Mouse (Mus musculus) 3T3-L1 (cell line): ENCODE data around the gene Krt2.
A peak's percentile ranks its signal among the peaks of the same experiment; 100 is the strongest.

Experiments used
- DNase-seq: peaks from one replicate; pipeline ENCODE4 v3.0.0-alpha.2; 2015; ENCODE audit warnings: low read depth, low spot score

Krt2 gene

DNA sequence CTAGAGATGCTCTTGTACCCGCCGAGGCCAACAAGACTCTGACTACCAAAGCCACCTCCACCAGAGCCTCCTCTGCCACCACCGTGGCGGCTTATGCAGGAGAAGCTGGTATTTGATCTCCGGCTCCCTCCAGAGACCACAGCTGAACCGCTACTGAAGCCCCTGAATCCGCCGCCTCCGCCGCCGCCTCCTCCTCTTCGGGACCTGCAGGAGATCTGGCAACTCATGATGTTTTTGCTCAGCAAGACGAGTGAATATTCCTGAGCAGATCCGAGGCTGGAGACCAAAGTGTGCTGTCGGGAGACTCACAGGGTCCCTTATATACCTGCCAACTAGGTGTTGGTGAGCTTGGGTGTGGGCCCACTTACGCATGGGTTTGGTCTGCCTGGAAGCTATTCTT, at the start of gene Krt2:
Gene Krt2 (minus strand): TSS at position 295 of the 400 bp plus-strand sequence.
- DNase-seq, result no peak

DNA sequence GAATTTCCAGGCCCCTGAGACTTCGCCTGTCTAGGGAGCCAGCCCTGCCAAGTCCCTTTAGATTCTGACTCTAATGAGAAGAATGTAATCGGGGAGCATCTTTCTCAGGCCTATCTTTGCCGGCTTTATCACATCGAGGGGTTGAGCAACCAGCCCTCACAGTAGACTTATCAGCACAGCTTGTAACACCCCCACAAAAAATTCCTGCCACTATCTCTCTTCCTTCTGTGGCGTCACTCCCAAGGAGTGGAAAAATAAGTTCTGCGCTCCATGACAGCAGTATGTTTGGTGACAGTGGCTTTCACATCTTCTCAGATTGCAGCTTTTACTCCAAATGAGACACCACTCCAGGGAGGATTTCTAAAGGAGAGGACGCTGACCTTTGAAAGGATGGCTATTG, 48.8 kb upstream of the Krt2 start:
- DNase-seq, result no peak

DNA sequence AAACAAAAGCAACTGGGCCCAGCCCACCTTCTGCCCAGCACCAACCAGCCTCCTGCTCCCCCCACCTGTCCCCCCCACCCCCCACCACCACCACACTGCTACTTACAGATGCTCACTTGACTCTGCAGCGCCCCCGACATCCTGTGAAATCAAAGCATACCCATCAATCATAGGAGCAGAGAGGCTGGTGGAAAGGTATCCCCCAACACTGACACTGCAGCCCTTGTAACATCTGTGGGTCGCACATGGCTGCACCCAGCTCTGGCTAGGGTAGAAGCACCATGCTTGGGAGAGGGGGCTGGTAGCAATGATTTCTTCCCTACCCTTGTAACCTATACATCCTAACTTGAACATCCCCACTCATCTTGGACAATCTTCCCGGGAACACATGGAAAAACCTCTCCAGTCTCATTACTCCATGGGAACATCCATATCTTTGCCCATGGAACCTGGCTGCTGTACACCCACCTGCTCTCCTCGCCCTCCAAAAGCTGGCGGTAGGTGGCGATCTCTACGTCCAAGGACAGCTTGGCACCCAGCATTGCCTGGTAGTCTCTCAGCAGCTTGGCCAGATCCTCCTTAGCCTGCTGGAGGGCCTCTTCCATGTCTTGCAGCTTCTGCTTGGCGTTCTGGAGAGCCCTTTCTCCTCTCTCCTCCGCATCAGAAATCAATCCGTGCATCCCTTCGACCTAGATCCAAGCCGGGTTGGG, 42.6 kb upstream of the Krt2 start:
- no peak for DNase-seq

DNA sequence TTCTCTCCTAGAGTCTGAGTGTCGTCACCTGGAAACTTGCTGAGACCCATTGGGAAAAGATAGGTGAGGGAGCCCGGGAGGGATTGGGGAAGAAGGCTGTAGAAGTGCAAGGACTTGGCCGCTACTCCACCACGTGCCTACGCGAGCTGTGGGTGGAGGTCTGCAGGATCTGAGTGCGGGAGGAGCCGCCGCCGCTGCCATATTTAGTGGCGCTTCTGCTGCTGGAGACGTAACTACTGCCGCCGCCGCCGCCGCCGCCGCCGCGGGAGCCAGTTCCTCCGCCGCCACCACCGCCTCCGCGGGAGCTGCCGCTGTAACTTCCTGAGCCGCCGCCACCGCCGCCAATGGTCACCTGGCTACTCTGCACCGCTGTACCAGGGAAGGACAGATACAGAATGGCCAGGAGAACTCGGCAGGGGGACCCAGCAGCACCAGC, 41.8 kb upstream of the Krt2 start:
- no peak for DNase-seq

DNA sequence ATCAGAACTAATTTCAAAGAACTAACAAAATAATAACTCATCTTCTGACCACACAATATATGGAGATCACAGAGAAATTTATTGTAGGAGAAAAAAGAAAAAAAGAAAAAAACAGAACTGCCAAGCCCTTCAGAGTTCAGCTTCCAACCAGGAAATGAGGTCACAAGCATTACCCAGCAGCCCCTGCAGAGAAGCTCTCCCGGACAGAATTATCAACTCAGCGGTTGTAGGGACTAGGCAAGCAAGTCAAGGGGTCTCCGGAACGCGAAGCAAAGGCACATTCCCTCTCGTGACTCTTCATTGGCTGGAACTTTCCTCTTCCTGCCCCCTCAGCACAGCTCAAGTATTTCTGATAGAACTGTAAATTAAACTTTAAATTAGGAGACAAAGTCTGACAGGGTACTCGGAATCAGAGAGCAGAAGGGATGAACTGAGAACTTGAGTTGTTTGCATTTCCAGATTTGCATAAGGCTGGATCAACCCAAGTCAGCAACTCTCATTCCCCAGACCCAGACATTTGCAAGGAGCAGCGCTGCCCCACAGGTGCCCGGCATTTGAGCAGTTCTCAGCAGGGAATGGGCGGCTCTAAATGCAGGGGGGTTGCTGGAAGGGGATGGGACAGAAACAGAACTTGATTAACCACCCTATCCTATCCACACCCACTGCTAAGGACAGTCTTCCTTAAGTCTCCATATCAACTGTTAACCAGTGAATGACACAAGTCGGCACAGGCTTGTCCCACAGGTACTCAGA, 40.9 kb upstream of the Krt2 start:
- no peak for DNase-seq

DNA sequence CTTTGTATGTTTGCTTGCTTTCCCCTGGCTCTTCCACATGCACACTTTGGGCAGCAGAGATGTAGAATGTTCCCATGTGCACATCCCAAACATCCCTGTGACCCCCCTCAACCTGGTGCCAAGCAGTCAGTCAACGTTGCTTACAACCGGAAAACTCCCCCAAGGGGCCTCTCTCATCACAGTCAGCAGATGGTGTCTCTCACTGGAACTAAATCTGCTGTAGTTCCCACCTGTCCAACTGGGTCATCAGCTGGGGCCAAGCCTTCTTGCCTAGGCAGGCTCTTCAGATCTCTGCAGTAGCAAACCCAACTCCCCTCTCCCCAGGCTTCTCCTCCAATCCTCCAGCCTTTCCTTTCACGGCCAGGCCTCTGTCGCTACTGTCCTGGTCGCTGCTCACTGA, 38.7 kb upstream of the Krt2 start:
- no peak for DNase-seq

DNA sequence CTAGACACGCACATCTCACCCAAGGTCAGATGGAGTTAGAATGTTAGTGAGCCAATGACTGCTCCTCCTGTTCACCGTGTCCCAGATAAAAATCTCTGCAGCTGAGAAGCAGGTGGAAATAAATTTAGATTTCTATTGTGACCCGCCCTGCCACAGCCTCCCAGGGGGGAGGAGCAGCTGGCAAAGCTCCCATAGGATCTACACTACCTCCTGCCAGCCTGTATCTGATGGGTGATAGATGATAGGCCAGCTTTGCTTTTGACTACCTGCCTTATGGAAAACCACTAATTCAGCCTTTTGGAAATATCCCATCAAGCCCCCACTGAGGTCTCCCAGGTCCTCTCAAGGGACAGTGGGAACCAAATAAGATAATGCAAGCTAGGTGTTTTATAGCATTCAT, 37.8 kb upstream of the Krt2 start:
- DNase-seq, result no peak

DNA sequence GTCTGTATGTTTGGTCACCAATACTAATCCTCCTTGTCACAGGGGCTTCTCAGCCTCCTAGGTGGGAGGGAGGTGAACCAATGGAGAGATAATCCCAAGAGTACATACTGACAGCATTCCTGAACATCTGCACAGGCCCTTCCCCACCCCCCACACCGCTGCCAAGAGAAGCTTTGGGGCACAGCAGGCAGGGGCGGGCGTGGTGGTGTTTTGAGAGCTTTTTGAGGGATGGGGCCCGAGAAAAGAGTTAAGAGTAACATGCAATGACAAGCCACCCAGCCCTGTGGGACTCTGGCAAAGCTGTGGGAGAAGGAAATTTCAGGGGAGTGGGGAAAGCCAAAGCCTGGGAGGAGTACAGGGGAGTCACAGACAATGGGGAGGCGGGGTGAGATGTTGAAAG, 36.3 kb upstream of the Krt2 start:
- DNase-seq, result no peak

DNA sequence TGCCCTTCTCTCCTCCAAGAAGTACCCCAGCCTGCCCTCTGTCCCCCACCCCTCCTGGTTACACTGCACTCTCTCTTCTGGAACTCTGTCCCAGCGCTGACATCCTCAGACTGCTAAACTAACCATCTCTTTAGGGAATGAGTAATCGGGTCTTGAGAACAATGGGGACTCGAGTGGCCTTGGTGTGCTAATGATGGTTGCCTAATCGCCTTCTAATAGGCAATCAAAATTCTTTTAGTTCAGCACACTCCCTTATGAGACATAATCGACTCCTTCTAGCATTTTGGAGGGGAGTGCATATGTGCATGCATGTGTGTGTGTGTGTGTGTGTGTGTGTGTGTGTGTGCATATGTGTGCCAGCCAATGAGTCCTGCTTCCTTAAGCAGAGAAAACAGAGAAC, 34.6 kb upstream of the Krt2 start:
- DNase-seq, result no peak

DNA sequence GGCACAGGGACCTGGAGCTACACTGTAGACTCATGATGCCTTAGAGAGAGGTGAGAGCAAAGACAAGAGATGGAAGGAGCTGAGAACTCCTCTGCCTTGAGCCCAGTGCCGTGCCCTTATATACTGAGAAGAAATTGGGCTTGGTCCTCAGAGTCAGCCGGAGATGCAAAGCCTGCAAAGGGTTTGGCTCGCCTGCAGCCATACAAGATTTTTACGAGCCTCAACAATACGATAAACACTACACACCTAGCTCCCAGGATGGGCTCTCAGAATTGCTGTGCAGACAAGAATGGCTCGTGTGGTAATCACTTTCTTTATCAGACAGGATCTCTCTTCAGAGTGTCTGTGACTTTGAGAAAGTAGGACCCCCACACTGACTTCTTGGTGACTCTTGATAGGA, 32.7 kb upstream of the Krt2 start, which contains the start of gene Krt1:
Gene Krt1 (minus strand): TSS at position 101 of the 400 bp plus-strand sequence.
- no peak for DNase-seq

DNA sequence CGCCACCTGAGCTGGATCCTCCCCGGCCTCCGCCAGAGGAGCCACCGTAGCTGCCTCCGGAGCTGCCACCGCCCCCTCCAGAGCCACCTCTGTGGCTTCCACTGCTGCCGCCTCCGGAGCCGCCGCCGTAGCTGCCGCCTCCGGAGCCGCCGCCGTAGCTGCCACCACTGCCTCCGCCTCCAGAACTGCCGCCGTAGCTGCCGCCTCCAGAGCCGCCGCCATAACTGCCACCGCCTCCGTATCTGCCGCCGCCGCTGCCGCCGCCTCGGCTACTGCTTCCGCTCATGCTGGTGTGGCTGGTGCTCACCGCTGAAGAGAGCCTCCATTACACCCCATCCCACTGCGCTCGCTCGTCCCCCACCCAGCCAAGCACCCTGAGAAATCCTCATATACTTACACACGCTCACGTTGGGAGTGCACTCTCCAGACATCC, 28.0 kb upstream of the Krt2 start:
- DNase-seq, result no peak

DNA sequence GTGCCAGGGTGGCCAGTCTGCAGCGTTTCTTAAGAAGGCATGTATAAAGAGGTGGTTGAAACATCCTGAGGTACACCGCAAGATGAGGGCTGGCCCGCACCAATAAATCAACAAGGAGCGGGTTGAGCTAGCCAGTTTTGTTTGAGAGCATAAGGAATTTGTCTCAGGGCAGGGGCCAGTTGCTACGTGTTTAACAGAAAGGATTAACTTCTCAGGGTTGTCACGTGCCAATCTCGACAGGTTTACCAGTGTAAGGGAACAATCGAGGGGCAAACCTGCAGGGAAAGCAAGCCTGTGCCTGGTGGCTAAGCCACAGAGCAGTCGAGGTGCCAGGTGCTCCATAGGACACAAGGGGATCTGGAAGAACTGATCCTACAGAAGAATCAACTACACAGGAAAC, 25.2 kb upstream of the Krt2 start:
- DNase-seq, result no peak

DNA sequence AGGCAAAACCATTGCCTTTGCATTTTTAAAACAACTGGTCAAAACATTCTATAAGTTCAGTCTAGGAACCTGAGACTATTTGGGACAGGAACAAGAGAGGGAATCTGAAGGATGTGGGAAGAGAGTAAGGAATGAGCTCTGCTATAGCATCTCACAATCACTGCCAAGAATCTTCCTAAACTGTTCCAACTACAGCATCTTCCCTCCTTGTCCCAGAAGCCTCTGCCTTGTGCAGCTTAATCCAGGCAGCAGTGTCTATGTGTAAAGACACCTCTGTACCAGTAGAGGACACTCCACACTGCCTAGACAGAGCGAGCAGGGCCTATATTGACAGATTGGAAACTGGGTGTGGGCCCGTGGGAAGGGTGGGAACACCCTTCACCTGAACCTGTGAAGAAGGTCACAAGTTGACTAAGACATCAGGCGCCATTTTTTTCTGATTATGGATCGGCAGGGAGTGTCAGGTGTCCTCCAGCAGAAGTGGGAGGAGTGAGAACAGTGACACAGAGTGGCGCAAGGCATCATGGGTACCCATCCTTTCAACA, 16.9 kb upstream of the Krt2 start:
- no peak for DNase-seq

DNA sequence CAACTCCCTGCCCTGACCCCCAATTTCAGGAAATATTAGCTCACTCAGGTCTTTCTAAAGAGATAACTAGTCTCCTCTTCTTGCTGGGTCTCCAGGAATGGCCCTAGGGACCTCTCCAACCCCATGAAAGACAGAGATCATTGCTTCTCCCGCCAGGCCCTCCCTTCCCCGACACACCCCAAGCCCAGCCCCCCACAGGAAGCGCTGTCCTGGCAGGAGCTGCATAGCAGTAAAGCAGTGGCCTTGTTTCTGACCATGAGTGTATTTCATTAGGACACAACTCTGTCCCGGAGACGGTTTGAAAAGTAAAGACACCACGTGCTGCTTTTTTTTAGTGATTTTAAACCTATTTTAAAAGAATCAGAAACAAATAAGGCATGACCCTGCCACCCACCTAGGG, 15.2 kb upstream of the Krt2 start:
- no peak for DNase-seq

DNA sequence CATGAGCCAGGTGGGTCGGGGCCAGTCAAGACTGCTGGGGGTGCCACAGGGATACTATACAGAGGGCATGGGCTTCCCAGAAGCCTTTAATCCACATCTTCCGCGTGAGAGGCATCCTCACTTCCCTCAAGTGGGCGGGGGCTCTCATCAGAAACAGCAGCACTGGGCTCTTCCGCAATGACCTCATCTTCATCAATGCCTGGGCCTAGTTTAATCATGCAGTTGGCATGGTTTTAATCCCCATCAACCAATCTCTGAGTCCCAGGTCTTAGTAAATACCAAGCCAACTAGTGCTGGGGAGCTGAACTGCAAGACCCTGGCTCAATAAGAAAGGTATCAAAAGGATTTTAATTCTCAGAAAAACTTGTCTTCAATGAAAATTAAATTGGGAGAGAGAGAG, 11.5 kb upstream of the Krt2 start:
- no peak for DNase-seq

DNA sequence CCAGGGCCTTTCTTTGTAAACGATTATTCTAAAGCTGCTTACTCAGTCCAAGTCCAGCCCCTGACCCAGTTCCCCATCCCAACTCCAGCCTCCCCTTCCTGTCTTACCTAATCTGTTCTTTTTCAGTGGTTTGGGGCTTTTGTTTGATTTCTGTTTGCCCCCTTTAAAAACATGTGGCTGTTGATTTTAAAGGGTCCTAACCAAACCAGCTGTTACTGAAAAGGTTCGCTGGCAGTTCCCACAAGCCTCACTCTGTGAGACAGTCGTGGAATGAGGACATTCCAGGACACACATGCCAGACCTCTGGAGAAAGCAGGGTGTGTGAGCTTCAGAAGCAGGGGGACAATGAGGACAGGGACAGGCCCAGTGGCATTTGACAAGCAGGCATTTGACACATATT, 3.8 kb upstream of the Krt2 start:
- DNase-seq, result no peak

DNA sequence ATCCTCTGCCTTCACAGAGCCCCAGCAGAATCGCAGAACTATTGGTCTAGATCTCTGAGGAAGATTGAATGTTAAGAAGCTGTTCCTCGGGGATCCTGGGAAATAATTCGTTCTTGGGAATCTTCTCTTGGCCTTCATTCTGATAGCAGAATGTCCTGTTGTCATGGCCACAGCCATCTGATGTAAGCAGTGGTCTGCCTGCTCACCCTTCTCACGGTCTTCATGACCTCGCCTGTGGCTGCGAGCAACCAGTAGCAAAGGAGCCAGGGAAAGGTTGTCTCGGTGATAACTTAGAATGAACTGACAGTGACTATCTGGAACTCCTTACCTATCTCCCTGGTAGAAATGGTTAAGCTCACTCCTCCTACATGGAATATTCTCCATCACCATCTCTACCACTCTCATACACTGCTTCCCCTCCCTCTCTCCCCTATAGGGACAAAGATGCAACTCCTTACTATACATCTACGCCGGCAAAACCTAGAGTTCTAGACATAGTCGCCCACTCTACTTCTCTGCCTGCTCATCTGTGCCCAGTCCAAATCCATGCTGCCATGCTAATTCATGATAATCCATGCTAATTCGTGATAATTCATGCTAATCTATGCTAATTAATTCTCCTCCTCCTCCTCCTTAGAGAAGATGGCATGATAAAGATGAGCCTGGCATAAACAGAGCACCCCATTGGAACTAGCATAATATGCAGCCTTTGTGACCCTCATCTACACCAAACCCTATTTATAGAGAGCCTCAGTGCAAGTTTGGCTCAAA, 14.7 kb downstream of the Krt2 start:
- no peak for DNase-seq

DNA sequence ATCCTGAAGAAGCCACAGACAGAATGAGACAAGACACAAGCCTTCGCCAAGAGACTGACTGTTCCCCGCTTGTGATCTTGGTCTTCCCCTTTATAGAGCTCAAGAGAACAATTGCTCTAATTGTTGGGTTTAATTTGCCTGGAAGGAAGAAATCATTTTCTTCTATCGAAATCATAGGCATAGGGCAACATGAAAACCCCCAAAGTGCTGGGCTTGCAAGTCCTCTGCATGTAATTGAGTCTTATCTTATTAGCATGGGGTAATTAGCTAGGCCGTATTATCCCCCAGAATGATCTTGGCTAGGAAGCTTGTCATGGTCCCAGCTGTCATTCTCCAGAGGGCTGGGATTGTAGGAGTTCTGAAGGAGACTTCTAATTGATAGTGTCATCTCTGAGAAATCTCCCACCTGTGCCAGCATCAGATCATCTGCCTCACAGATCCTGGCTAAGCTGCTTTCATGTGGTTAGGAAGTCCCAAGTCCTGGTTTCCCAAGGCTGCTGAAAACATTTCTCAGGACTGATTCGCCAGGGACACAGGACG, 15.6 kb downstream of the Krt2 start, which contains the start of gene Krt73:
Gene Krt73 (minus strand): TSS at position 51 of the 540 bp plus-strand sequence.
- DNase-seq, result no peak

DNA sequence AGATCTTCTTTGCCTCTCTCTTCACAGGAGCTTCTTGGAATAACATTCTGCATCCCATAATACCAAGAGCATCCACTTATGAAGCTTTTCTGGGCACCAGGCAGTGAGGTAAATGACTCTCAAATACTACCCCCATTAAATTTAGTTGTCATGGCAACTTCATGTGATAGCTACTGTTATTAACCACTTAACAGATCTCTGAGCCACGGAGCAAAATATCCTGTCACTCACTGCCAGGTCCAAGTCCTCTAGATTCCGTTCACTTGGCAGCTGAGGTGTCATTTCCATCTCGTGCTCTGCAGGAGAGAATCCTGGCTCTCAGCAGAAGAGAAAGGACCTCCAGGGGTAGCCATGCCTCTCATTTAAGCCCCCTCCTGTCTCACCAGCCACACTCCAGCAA, 27.1 kb downstream of the Krt2 start:
- DNase-seq, result no peak

DNA sequence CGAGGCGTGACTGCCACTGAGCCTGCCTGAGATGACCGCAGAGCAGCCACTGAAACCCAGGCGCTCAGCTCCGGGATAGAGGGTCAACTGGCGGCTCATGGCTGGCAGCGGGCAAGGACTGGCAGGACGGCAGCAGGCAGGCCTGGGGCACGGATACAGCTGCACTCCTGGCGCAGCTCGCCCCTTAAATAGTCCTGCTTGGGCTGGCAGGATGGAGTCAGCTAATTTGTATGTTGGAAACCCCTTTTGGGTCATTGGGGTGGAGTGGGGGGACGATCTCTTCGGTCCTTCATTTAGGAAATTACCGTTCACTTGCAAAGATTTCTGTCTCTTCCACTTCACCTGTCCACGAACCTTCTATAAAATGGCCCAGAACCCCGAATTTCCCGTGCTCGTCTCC, 31.6 kb downstream of the Krt2 start, which contains the start of gene Krt72:
Gene Krt72 (minus strand): TSS at position 101 of the 400 bp plus-strand sequence.
- no peak for DNase-seq

DNA sequence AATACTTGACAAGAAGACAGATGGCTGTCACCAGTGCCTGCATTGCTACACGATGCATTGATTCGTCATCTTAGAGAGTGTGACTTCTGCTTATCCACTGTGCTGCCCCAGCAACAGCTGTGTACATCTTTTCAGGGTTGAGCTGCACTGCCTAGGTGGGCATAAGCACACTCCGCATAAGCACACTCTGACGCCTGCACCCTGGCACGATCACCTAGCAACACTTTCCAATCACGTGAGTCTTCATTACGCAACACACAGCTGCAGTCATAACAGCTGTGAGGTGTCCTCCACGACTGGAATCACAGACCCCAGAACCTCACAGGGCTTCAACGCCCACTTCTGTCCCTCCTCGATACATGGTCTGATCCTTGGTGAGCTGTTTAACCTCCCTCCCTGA, 44.5 kb downstream of the Krt2 start:
- DNase-seq, result no peak

DNA sequence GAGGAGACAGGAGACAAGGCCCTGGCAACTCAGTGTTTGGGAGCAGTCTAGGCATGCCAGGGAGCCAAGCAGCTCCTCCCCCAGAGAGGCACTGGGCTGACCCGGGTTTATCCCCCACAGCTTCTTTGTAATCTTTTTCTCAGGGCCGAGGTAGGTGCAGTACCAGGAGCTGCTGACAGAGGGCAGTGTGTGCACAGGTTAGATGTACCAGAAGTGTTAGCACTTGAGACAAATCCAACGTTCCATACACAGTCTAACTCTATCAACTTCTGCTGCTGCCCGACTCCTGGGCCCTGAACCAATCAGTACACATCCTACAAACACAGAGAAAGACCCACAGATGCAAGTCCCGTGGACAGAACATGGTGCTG, 45.3 kb downstream of the Krt2 start:
- DNase-seq, result peak; percentile 91
